Mouse (Mus musculus) MEL (cell line): ENCODE measurements at regions not wholly inside any gene's neighbourhood (a gene's known extent, or its start where the extent isn't known, plus 50 kb on each side); places are given as distances from the start of the nearest gene placed in this dataset.
A peak's percentile ranks its signal among the peaks of the same experiment; 100 is the strongest.

ENCODE experiments used
- DNase-seq: peaks from one replicate; pipeline ENCODE4 v3.0.0; 2011; ENCODE audit warnings: low read depth, low spot score
- H3K27ac ChIP-seq: 2 replicates; pipeline ENCODE4 v1.5.1; 2012; ENCODE audit warnings: low read depth, mild to moderate bottlenecking, control low read depth, low read length, moderate library complexity; ENCODE audit not compliant: control insufficient read depth
- H3K27me3 ChIP-seq, 2 experiments: fragments of 150-350 bp in 1 of 2; sonication (generic) in 1 of 2; 2 replicates each; pipeline ENCODE4 v1.6.1; 2012; ENCODE audit warnings: low read length in 2 of 2, mild to moderate bottlenecking in 2 of 2, improper control_type of control experiment in 1 of 2, moderate library complexity in 1 of 2; ENCODE audit not compliant: insufficient read depth in 2 of 2, control insufficient read depth in 1 of 2
- H3K36me3 ChIP-seq, 2 experiments: 2 replicates each; pipeline ENCODE4 v1.6.1; 2012 to 2014; ENCODE audit warnings: low read length in 2 of 2, improper control_type of control experiment in 1 of 2, inconsistent platforms in 1 of 2, mild to moderate bottlenecking in 1 of 2; ENCODE audit not compliant: insufficient read depth in 2 of 2, control insufficient read depth in 1 of 2
- H3K4me1 ChIP-seq, 2 experiments: fragments of 150-350 bp in 1 of 2; sonication (generic) in 1 of 2; 2 replicates each; pipeline ENCODE4 v1.6.1; 2012; ENCODE audit warnings: low read length in 2 of 2, improper control_type of control experiment in 1 of 2, mild to moderate bottlenecking in 1 of 2; ENCODE audit not compliant: insufficient read depth in 2 of 2, control insufficient read depth in 1 of 2
- H3K4me3 ChIP-seq, 2 experiments: fragments of 150-350 bp in 1 of 2; sonication (generic) in 1 of 2; 2 replicates each; pipeline ENCODE4 v1.5.1; 2012; ENCODE audit warnings: low read depth in 2 of 2, low read length in 2 of 2, mild to moderate bottlenecking in 2 of 2, moderate library complexity in 2 of 2, control low read depth in 1 of 2, improper control_type of control experiment in 1 of 2; ENCODE audit not compliant: control insufficient read depth in 1 of 2, insufficient read depth in 1 of 2
- H3K79me2 ChIP-seq: 2 replicates; pipeline ENCODE4 v1.6.1; 2012; ENCODE audit warnings: mild to moderate bottlenecking, low read length, moderate library complexity; ENCODE audit not compliant: control insufficient read depth, poor library complexity, insufficient read depth
- H3K9ac ChIP-seq: 2 replicates; pipeline ENCODE4 v1.6.1; 2012; ENCODE audit warnings: low read depth, mild to moderate bottlenecking, control low read depth, low read length, moderate library complexity; ENCODE audit not compliant: control insufficient read depth, poor library complexity, severe bottlenecking
- H3K9me3 ChIP-seq: fragments of 150-350 bp; sonication (generic); replicated peaks from 2 replicates; pipeline ENCODE4 v1.6.1; 2012; ENCODE audit warnings: mild to moderate bottlenecking, low read length, improper control_type of control experiment, moderate library complexity; ENCODE audit not compliant: insufficient read depth
- CTCF ChIP-seq, 3 experiments: IDR thresholded peaks in 2 of 3; conservative IDR thresholded peaks in 1 of 3; 2 replicates each; pipeline ENCODE4 v1.5.1; 2011 to 2012; ENCODE audit warnings: low read length in 3 of 3, low read depth in 2 of 3, mild to moderate bottlenecking in 2 of 3, improper control_type of control experiment in 1 of 3, inconsistent platforms in 1 of 3, mixed read lengths in 1 of 3, moderate library complexity in 1 of 3; ENCODE audit not compliant: control insufficient read depth in 1 of 3, insufficient read depth in 1 of 3, poor library complexity in 1 of 3, severe bottlenecking in 1 of 3
- E2F4 ChIP-seq: IDR thresholded peaks from 2 replicates; pipeline ENCODE4 v1.6.1; 2011; ENCODE audit warnings: low read depth, low read length, improper control_type of control experiment, borderline replicate concordance
- ETS1 ChIP-seq: IDR thresholded peaks from 2 replicates; pipeline ENCODE4 v1.6.1; 2012; ENCODE audit warnings: low read depth, mild to moderate bottlenecking, inconsistent platforms, low read length, improper control_type of control experiment, moderate library complexity
- JUND ChIP-seq: IDR thresholded peaks from 2 replicates; pipeline ENCODE4 v1.6.1; 2011; ENCODE audit warnings: low read depth, mild to moderate bottlenecking, improper control_type of control experiment, low read length
- MAX ChIP-seq: IDR thresholded peaks from 2 replicates; pipeline ENCODE4 v1.6.1; 2011; ENCODE audit warnings: low read length, improper control_type of control experiment
- MYC ChIP-seq: IDR thresholded peaks from 2 replicates; pipeline ENCODE4 v1.6.1; 2011; ENCODE audit warnings: low read depth, mild to moderate bottlenecking, low read length, improper control_type of control experiment, moderate library complexity
- NELFE ChIP-seq: IDR thresholded peaks from 2 replicates; pipeline ENCODE4 v1.6.1; 2011; ENCODE audit warnings: low read depth, low read length, improper control_type of control experiment
- NRF1 ChIP-seq: IDR thresholded peaks from 2 replicates; pipeline ENCODE4 v1.6.1; 2014; ENCODE audit warnings: low read depth, mild to moderate bottlenecking, inconsistent platforms, low read length, improper control_type of control experiment, moderate library complexity; ENCODE audit not compliant: poor library complexity, insufficient read depth, severe bottlenecking
- SMC3 ChIP-seq: IDR thresholded peaks from 2 replicates; pipeline ENCODE4 v1.6.1; 2011; ENCODE audit warnings: low read depth, low read length, improper control_type of control experiment
- TAL1 ChIP-seq: IDR thresholded peaks from 2 replicates; pipeline ENCODE4 v1.6.1; 2012; ENCODE audit warnings: mild to moderate bottlenecking, inconsistent platforms, low read length, moderate library complexity, mixed read lengths
- TBP ChIP-seq: IDR thresholded peaks from 2 replicates; pipeline ENCODE4 v1.8.0; 2011; ENCODE audit warnings: low read depth, low read length, improper control_type of control experiment
- UBTF ChIP-seq: IDR thresholded peaks from 2 replicates; pipeline ENCODE4 v1.6.1; 2012; ENCODE audit warnings: low read depth, mild to moderate bottlenecking, inconsistent platforms, low read length, improper control_type of control experiment, moderate library complexity, borderline replicate concordance; ENCODE audit not compliant: insufficient read depth

DNA sequence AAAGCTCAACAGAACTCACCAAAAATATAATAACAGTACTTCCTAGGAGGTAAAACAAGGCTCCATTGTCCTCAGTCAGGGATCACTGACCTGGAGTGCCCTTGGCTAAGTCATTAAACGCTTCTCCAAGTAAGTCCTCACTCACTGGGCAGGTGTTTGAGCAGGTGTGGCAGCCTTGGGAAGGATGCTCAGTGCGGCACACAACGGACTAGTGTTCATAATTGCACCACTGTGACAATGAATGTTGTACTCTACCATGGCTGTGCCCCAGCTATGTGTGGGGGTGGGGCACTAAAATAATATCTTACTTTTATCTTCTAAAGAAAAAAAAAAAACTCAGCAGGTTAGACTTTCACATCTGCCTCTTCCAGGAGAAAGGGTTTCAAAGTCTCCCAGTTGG lies 52.2 kb upstream of the Pip5k1b start:
- DNase-seq, result no peak
- peaks cover 0 to 2% of the 10 kb centered on the region in 2 experiments; a peak in 3 of 4 replicates for H3K27me3 ChIP-seq
- no peak overlapping the region for H3K9ac ChIP-seq
- no peaks in the 10 kb centered on the region for H3K4me1 ChIP-seq
- H3K27ac ChIP-seq, result no peak overlapping the region
- no peak overlapping the region for H3K4me3 ChIP-seq
- no peaks in the 10 kb centered on the region for H3K9me3 ChIP-seq
- H3K36me3 ChIP-seq, result no peaks in the 10 kb centered on the region
- TF ChIP-seq UBTF (no peak), NELFE (no peak), MAX (no peak), JUND (no peak), TBP (no peak), TAL1 (no peak), MYC (no peak), ETS1 (no peak)
- H3K79me2 ChIP-seq, result no peaks in the 10 kb centered on the region

DNA sequence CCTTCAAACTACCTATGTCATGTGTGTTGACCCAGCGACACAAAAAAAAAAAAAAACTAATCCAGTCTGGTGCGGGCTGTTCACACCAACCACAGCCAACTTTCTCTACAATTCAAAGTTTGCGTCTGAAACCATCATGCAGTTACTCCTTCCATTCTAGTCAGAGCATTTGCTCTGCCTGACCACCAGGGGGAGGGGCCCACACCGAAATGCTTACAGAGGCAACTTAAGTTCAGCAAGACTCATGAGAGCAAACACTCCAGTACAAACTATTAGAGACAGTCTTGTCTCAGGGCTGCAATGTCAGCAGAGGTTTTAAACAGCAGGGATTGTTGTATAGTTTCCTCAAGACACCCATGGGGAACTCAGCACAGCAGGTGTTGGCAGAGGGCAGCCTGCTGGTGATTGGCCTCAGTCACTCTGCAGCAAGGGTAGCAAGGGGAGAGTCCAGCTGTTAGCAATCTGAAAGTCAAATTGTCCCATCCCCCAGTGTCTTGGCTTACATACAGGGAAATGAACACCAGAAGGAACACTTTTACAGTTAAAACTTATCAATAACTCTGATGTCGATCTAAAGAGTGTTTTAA lies 50.8 kb upstream of the Pip5k1b start:
- DNase-seq, result peak; percentile 22
- Histone ChIP-seq H3K27ac (no peak overlapping the region), H3K36me3 (no peaks in the 10 kb centered on the region), H3K27me3 (peaks cover 0 to 2% of the 10 kb centered on the region in 2 experiments; a peak in 3 of 4 replicates), H3K4me1 (no peaks in the 10 kb centered on the region), H3K79me2 (no peaks in the 10 kb centered on the region), H3K9ac (no peak overlapping the region), H3K4me3 (no peak overlapping the region), H3K9me3 (no peaks in the 10 kb centered on the region)
- TF ChIP-seq CTCF (IDR thresholded peaks at IDR 0.05 in 2 of 3, conservative IDR thresholded peaks at IDR 0.05 in 1 of 3; ENCODE audit: control insufficient read depth in 1 of 3, insufficient read depth in 1 of 3, low read depth in 2 of 3, low read length in 3 of 3, poor library complexity in 1 of 3, severe bottlenecking in 1 of 3), result peak; percentile 17 to 32 (median 23); a peak in 4 of 6 replicates
- TF ChIP-seq NRF1, result no peak
- TF ChIP-seq SMC3, result peak; percentile 23
- no peak for TF ChIP-seq E2F4
- TF ChIP-seq TBP, result no peak
